Mouse (Mus musculus): ENCODE results near the gene Abl2.

- TF ChIP-seq CTCF (IDR thresholded peaks at IDR 0.05; ENCODE audit: control insufficient read depth, insufficient read depth, insufficient replicate concordance, low read depth, low read length), result no peak
- TF ChIP-seq POLR2A (IDR thresholded peaks at IDR 0.05; ENCODE audit: control insufficient read depth, low read depth, low read length), result no peak
These were observed 20.2 kb upstream of the Abl2 start for GRCm38 (mm10) chr1:156538382-156538781.
